In genomic region chr7:131598483-131598824, GRCm38 (mm10) we compare ENCODE assay signal across 8 mouse cellular contexts. TPM values are rescaled to one million over a fixed set of nuclear protein-coding genes. Genes with fewer than 3 reads are reported as not detected.
DNase-seq lines count a peak whose midpoint lies in the region; ATAC-seq lines count a peak whose summit lies in the region.

No protein-coding gene starts in this region.

- 2% methylated on average over 5 of the region's 5 CpGs for WGBS in forebrain, embryonic 14.5 days
- WGBS in neural tube, embryonic 11.5 days = 8% methylated on average over 5 of the region's 5 CpGs

- H3K4me3 ChIP-seq in forebrain, embryonic 14.5 days (ENCODE audit: low read depth, low read length) = no peak overlapping the region
- H3K4me3 ChIP-seq in neural tube, embryonic 11.5 days (ENCODE audit: low read depth, low read length) = no peak overlapping the region

- peaks cover 11% of the 10 kb centered on the region for H3K4me1 ChIP-seq in forebrain, embryonic 14.5 days (ENCODE audit: control insufficient read depth, insufficient read depth, low read length)
- peaks cover 5% of the 10 kb centered on the region for H3K4me1 ChIP-seq in neural tube, embryonic 11.5 days (ENCODE audit: control insufficient read depth, insufficient read depth, low read length)

- ATAC-seq in forebrain, embryonic 14.5 days = peak; percentile 26
- ATAC-seq in neural tube, embryonic 11.5 days (ENCODE audit: insufficient read depth, low FRiP score, low TSS enrichment) = peak; percentile 41; the same call in 1 of the 2 replicates

- no peak overlapping the region for H3K27ac ChIP-seq in forebrain, embryonic 14.5 days (ENCODE audit: low read depth, low read length)
- H3K27ac ChIP-seq in neural tube, embryonic 11.5 days (ENCODE audit: low read depth, low read length) = peak overlapping the region; percentile 45; the same call in 1 of the 2 replicates

- peaks cover 19% of the 10 kb centered on the region for H3K27me3 ChIP-seq in forebrain, embryonic 14.5 days (replicated peaks; ENCODE audit: control insufficient read depth, insufficient read depth, low read length)
- H3K27me3 ChIP-seq in neural tube, embryonic 11.5 days (ENCODE audit: control insufficient read depth, insufficient read depth, low read length) = peaks cover 11% of the 10 kb centered on the region

- intact Hi-C loops in gastrocnemius, postnatal 36 days (cut with DNase I) = no loop called here

- peak overlapping the region; percentile 24; the same call in 1 of the 2 replicates for H3K4me2 ChIP-seq in forebrain, embryonic 14.5 days (ENCODE audit: low read length)
- 0 out of 2 replicates have a peak overlapping the region, but pooled peaks have one; percentile 2 for H3K4me2 ChIP-seq in neural tube, embryonic 11.5 days (ENCODE audit: low read depth)

- H3K9ac ChIP-seq in forebrain, embryonic 14.5 days (ENCODE audit: low read length) = peak overlapping the region; percentile 10; the same call in 1 of the 2 replicates
- H3K9ac ChIP-seq in neural tube, embryonic 11.5 days (ENCODE audit: low read length) = peak overlapping the region; percentile 37

- DNase-seq in heart, postnatal 4 days = peak; percentile 15
- no peak for DNase-seq in heart, adult 18-20 months
- peak; percentile 35 for DNase-seq in ZHBTc4 (ENCODE audit: low read depth, low spot score)
- DNase-seq in forebrain, embryonic 14.5 days (ENCODE audit: low spot score) = peak; percentile 74
- DNase-seq in layer of hippocampus, postnatal 36 days = peak; percentile 23 to 42
- DNase-seq in neural tube, embryonic 11.5 days (ENCODE audit: low spot score) = peak; percentile 80
- no peak for DNase-seq in gastrocnemius, postnatal 36 days
- no peak for DNase-seq in yolk sac, embryonic 10.5 days (ENCODE audit: low spot score)

- no peaks in the 10 kb centered on the region for H3K36me3 ChIP-seq in forebrain, embryonic 14.5 days (ENCODE audit: control insufficient read depth, insufficient read depth, low read length)
- H3K36me3 ChIP-seq in neural tube, embryonic 11.5 days (ENCODE audit: control insufficient read depth, insufficient read depth, low read length) = no peaks in the 10 kb centered on the region

- H3K9me3 ChIP-seq in forebrain, embryonic 14.5 days (replicated peaks; ENCODE audit: control insufficient read depth, low read length) = no peaks in the 10 kb centered on the region
- no peaks in the 10 kb centered on the region for H3K9me3 ChIP-seq in neural tube, embryonic 11.5 days (ENCODE audit: control insufficient read depth, low read length)

RNA-seq across cellular contexts. Expression of gene Bub3, which starts 38.4 kb away (rescaled TPM):
- 10 to 100 TPM; 68.6 to 70.0 TPM for total RNA-seq in heart, postnatal 4 days (2021)
- total RNA-seq in heart, adult 18-20 months (2021) = 10 to 100 TPM; 28.7 to 29.2 TPM
- 215 and 237 TPM in 2 replicates for polyA plus RNA-seq in forebrain, embryonic 14.5 days (2014; fragmentation: Nextera tagmentation; extraction: Ambion mirVana)
- 10 to 100 TPM; 57.4 to 61.9 TPM for total RNA-seq in layer of hippocampus, postnatal 36 days (2021)
- 257 TPM in 2 replicates for polyA plus RNA-seq in neural tube, embryonic 11.5 days (2014; fragmentation: Nextera tagmentation; extraction: Ambion mirVana)
- 10 to 100 TPM; 26.9 to 30.5 TPM for total RNA-seq in gastrocnemius, postnatal 36 days (2021)

RNA-seq across cellular contexts. Expression of gene Hmx2, which starts 49.9 kb away (rescaled TPM):
- total RNA-seq in heart, postnatal 4 days (2021) = not detected
- total RNA-seq in heart, adult 18-20 months (2021) = not detected
- polyA plus RNA-seq in forebrain, embryonic 14.5 days (2014; fragmentation: Nextera tagmentation; extraction: Ambion mirVana) = 0.64 and 1.1 TPM in 2 replicates
- not detected for total RNA-seq in layer of hippocampus, postnatal 36 days (2021)
- polyA plus RNA-seq in neural tube, embryonic 11.5 days (2014; fragmentation: Nextera tagmentation; extraction: Ambion mirVana) = 1.7 and 2.9 TPM in 2 replicates
- not detected for total RNA-seq in gastrocnemius, postnatal 36 days (2021)

RNA-seq across cellular contexts. Expression of gene Hmx3, which starts 55.8 kb away (rescaled TPM):
- total RNA-seq in heart, postnatal 4 days (2021) = not detected
- not detected for total RNA-seq in heart, adult 18-20 months (2021)
- 0.49 and 0.51 TPM in 2 replicates for polyA plus RNA-seq in forebrain, embryonic 14.5 days (2014; fragmentation: Nextera tagmentation; extraction: Ambion mirVana)
- total RNA-seq in layer of hippocampus, postnatal 36 days (2021) = not detected
- polyA plus RNA-seq in neural tube, embryonic 11.5 days (2014; fragmentation: Nextera tagmentation; extraction: Ambion mirVana) = 0.92 and 1.4 TPM in 2 replicates
- total RNA-seq in gastrocnemius, postnatal 36 days (2021) = not detected

Comparison
In these comparisons a context has a peak if more than half of its experiments do, and no peak if none do; other contexts are left out.
1. DNase-seq: peak in heart, postnatal 4 days (single experiment), ZHBTc4 (single experiment), forebrain, embryonic 14.5 days (single experiment), layer of hippocampus, postnatal 36 days (2 of 2) and neural tube, embryonic 11.5 days (single experiment); none in heart, adult 18-20 months (0 of 2), gastrocnemius, postnatal 36 days (0 of 2) and yolk sac, embryonic 10.5 days (single experiment).